Comparison of ENCODE assay signal across 8 mouse cellular contexts in the genomic region with DNA sequence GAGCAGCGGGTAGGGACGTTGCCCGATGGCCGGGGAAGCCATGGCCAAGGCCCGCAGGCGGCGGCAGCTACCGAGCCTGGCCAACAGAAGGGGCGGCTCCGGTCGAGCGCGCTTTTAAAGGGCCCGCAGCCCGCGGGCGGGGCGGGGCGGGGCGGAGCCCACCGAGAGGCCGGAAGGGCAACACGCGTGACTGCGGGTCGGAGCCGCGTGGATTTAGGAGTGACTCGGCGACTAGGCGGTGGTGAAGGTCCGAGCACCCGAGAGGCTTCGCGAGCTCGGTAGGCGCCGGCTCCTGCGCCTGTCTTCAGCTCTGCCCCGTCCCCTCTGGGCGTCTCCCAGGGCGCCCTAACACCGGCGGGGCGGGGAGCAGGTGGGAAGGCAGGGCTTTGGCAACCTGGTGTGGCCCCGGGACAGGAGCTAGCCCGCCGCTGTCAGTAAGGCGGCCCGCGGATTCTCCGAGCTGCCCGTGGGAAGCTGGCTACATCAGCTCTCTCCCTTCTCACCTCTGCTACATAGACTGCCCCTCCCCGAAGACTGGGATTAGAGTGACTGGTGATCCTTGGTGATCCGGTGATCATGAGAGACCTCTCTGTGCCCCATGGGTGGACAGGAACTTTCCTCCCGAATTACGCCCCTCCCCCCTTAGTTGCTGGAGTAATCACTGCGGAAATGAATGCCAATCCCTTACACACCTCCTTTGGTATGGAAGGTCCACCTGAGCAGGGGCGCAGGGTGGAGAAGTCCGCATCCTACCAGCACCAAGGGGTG. TPM values are rescaled to one million over a fixed set of nuclear protein-coding genes. Genes with fewer than 3 reads are reported as not detected.
DNase-seq lines count a peak whose midpoint lies in the region; ATAC-seq and TF ChIP-seq lines count a peak whose summit lies in the region.

A gene (minus strand): TSS at position 170 of the 768 bp plus-strand sequence.

- peaks cover 9% of the 10 kb centered on the region for H3K4me1 ChIP-seq in forebrain, postnatal 0 days (ENCODE audit: insufficient read depth)
- peaks cover 51% of the 10 kb centered on the region for H3K4me1 ChIP-seq in lung, embryonic 15.5 days
- H3K4me1 ChIP-seq in olfactory bulb, adult 2 months (ENCODE audit: control insufficient read depth, insufficient read depth, low read length), result peaks cover 11% of the 10 kb centered on the region

- TF ChIP-seq POLR2A in olfactory bulb, adult 2 months (IDR thresholded peaks at IDR 0.05; ENCODE audit: insufficient read depth, low read depth, low read length), result no peak

- peak within 1 kb of the TSS; percentile 72 for H3K4me3 ChIP-seq in forebrain, postnatal 0 days (ENCODE audit: low read depth, low read length)
- H3K4me3 ChIP-seq in layer of hippocampus, adult 2 months, result peak within 1 kb of the TSS; percentile 88
- H3K4me3 ChIP-seq in lung, embryonic 15.5 days, result peak within 1 kb of the TSS; percentile 60
- peak within 1 kb of the TSS; percentile 59 for H3K4me3 ChIP-seq in olfactory bulb, adult 2 months (ENCODE audit: insufficient read depth, low read depth, low read length)

- H3K4me2 ChIP-seq in forebrain, postnatal 0 days (ENCODE audit: low read depth), result peak within 1 kb of the TSS; percentile 95
- H3K4me2 ChIP-seq in lung, embryonic 15.5 days, result peak within 1 kb of the TSS; percentile 94

- no peaks in the 10 kb centered on the region for H3K9me3 ChIP-seq in forebrain, postnatal 0 days (ENCODE audit: low read length)
- H3K9me3 ChIP-seq in lung, embryonic 15.5 days, result no peaks in the 10 kb centered on the region

- 1% methylated on average over 48 of the region's 60 CpGs for WGBS in forebrain, postnatal 0 days
- WGBS in lung, embryonic 15.5 days, result under 1% methylated on average over 60 of the region's 60 CpGs
- WGBS in olfactory bulb, adult 2 months, result 1% methylated on average over 60 of the region's 60 CpGs

- peak within 1 kb of the TSS; percentile 89 for H3K9ac ChIP-seq in forebrain, postnatal 0 days
- H3K9ac ChIP-seq in lung, embryonic 15.5 days, result peak within 1 kb of the TSS; percentile 54

- peak; percentile 41 for DNase-seq in ES-CJ7 (ENCODE audit: low read depth, low spot score)
- peak; percentile 78 to 89 for DNase-seq in cerebellum, adult 18-20 months
- peak; percentile 65 for DNase-seq in forebrain, postnatal 0 days
- DNase-seq in heart, postnatal 4 days, result peak; percentile 78
- peak; percentile 48 to 56 for DNase-seq in layer of hippocampus, adult 2 months (ENCODE audit: low spot score in 2 of 2)
- DNase-seq in thymus, postnatal 0 days (ENCODE audit: low spot score), result peak; percentile 45

- no peaks in the 10 kb centered on the region for H3K36me3 ChIP-seq in forebrain, postnatal 0 days (ENCODE audit: insufficient read depth)
- H3K36me3 ChIP-seq in lung, embryonic 15.5 days, result no peaks in the 10 kb centered on the region

- no peak for TF ChIP-seq CTCF in forebrain, postnatal 0 days (IDR thresholded peaks at IDR 0.05; ENCODE audit: low read depth)
- TF ChIP-seq CTCF in layer of hippocampus, adult 2 months (conservative IDR thresholded peaks at IDR 0.05), result peak; percentile 24; the same call in 1 of the 2 replicates
- TF ChIP-seq CTCF in olfactory bulb, adult 2 months (IDR thresholded peaks at IDR 0.05; ENCODE audit: insufficient read depth, low read depth, low read length), result no peak

- H3K27me3 ChIP-seq in forebrain, postnatal 0 days (ENCODE audit: insufficient read depth, low read length), result no peaks in the 10 kb centered on the region
- H3K27me3 ChIP-seq in lung, embryonic 15.5 days, result peaks cover 39% of the 10 kb centered on the region

- 0 out of 2 replicates have a peak within 1 kb of the TSS, but pooled peaks have one; percentile 9 for H3K27ac ChIP-seq in forebrain, postnatal 0 days (ENCODE audit: low read depth, low read length)
- peak within 1 kb of the TSS; percentile 81 for H3K27ac ChIP-seq in layer of hippocampus, adult 2 months
- H3K27ac ChIP-seq in lung, embryonic 15.5 days, result 0 out of 2 replicates have a peak within 1 kb of the TSS, but pooled peaks have one; percentile 54
- H3K27ac ChIP-seq in olfactory bulb, adult 2 months (ENCODE audit: insufficient read depth, low read depth, low read length), result no peak within 1 kb of the TSS

- peak; percentile 45 for ATAC-seq in forebrain, postnatal 0 days
- ATAC-seq in lung, embryonic 15.5 days (ENCODE audit: borderline replicate concordance, extremely low read depth, low FRiP score, low TSS enrichment), result peak; percentile 47

RNA-seq across cellular contexts. Expression of the gene that starts here (rescaled TPM):
- 2.2 and 6.7 TPM in 2 replicates for total RNA-seq in forebrain, postnatal 0 days (2014; rRNA removed)
- 1.6 and 2.7 TPM in 2 replicates for polyA plus RNA-seq in forebrain, postnatal 0 days (2015; fragmentation: Nextera tagmentation; extraction: Ambion mirVana)
- total RNA-seq in heart, postnatal 4 days (2021), result 1 to 10 TPM; 4.4 to 4.5 TPM
- total RNA-seq in layer of hippocampus, adult 2 months (2021), result 10 to 100 TPM; 17.2 to 18.4 TPM
- polyA plus RNA-seq in lung, embryonic 15.5 days (2015; fragmentation: Nextera tagmentation; extraction: Ambion mirVana), result 4.2 and 6.5 TPM in 2 replicates
- polyA plus RNA-seq in olfactory bulb, adult 2 months (2012; ENCODE audit: insufficient read depth, insufficient read length, low replicate concordance, missing spikeins), result not detected in 2 replicates
- 137 TPM in 2 replicates for polyA plus RNA-seq in thymus, postnatal 0 days (2015; fragmentation: Nextera tagmentation; extraction: Ambion mirVana)
